In genomic region chr6:136172801-136173190, GRCm38 (mm10) we compare ENCODE assay signal across 7 mouse cellular contexts. TPM values are rescaled to one million over a fixed set of nuclear protein-coding genes. Genes with fewer than 3 reads are reported as not detected.
A peak's percentile ranks its signal among the peaks of the same experiment; 100 is the strongest.
DNase-seq lines count a peak whose midpoint lies in the region; ATAC-seq lines count a peak whose summit lies in the region.

No protein-coding gene starts in this region.

- no peak overlapping the region for H3K9ac ChIP-seq in embryonic facial prominence, embryonic 11.5 days (replicated peaks; ENCODE audit: low read length)
- H3K9ac ChIP-seq in hindbrain, embryonic 15.5 days, result peak overlapping the region; percentile 75
- H3K9ac ChIP-seq in neural tube, embryonic 15.5 days (replicated peaks), result peak overlapping the region; percentile 76

- H3K36me3 ChIP-seq in embryonic facial prominence, embryonic 11.5 days (replicated peaks; ENCODE audit: control insufficient read depth, insufficient read depth, low read depth, low read length), result no peaks in the 10 kb centered on the region
- no peaks in the 10 kb centered on the region for H3K36me3 ChIP-seq in hindbrain, embryonic 15.5 days
- H3K36me3 ChIP-seq in neural tube, embryonic 15.5 days, result no peaks in the 10 kb centered on the region

- ATAC-seq in embryonic facial prominence, embryonic 11.5 days (replicated peaks; ENCODE audit: insufficient number of reproducible peaks, low FRiP score, low TSS enrichment, low read depth), result no peak
- 0 out of 2 replicates have a peak, but pooled peaks have one; percentile 3 for ATAC-seq in hindbrain, embryonic 15.5 days (ENCODE audit: low FRiP score, low read depth)
- no peak; the same call in 1 of the 2 replicates for ATAC-seq in neural tube, embryonic 15.5 days (ENCODE audit: low FRiP score)

- peaks cover 4% of the 10 kb centered on the region; the same call in 1 of the 2 replicates for H3K4me1 ChIP-seq in embryonic facial prominence, embryonic 11.5 days (ENCODE audit: control insufficient read depth, insufficient read depth, low read length)
- H3K4me1 ChIP-seq in hindbrain, embryonic 15.5 days (replicated peaks), result peaks cover 26% of the 10 kb centered on the region
- peaks cover 23% of the 10 kb centered on the region for H3K4me1 ChIP-seq in neural tube, embryonic 15.5 days

- under 1% methylated on average over 15 of the region's 15 CpGs for WGBS in embryonic facial prominence, embryonic 11.5 days
- WGBS in hindbrain, embryonic 15.5 days, result under 1% methylated on average over 15 of the region's 15 CpGs
- WGBS in neural tube, embryonic 15.5 days, result 1% methylated on average over 15 of the region's 15 CpGs

- H3K27ac ChIP-seq in embryonic facial prominence, embryonic 11.5 days (replicated peaks; ENCODE audit: low read depth, low read length), result no peak overlapping the region
- peak overlapping the region; percentile 92 for H3K27ac ChIP-seq in hindbrain, embryonic 15.5 days (replicated peaks)
- H3K27ac ChIP-seq in neural tube, embryonic 15.5 days (replicated peaks), result peak overlapping the region; percentile 95

- H3K27me3 ChIP-seq in embryonic facial prominence, embryonic 11.5 days (ENCODE audit: control insufficient read depth, insufficient read depth, low read length), result peaks cover 33% of the 10 kb centered on the region
- no peaks in the 10 kb centered on the region for H3K27me3 ChIP-seq in hindbrain, embryonic 15.5 days
- H3K27me3 ChIP-seq in neural tube, embryonic 15.5 days (replicated peaks), result no peaks in the 10 kb centered on the region

- peak overlapping the region; percentile 90 for H3K4me2 ChIP-seq in embryonic facial prominence, embryonic 11.5 days (ENCODE audit: low read depth, low read length)
- H3K4me2 ChIP-seq in hindbrain, embryonic 15.5 days, result peak overlapping the region; percentile 68
- H3K4me2 ChIP-seq in neural tube, embryonic 15.5 days, result peak overlapping the region; percentile 69

- H3K9me3 ChIP-seq in embryonic facial prominence, embryonic 11.5 days (replicated peaks; ENCODE audit: control insufficient read depth, low read length), result no peaks in the 10 kb centered on the region
- H3K9me3 ChIP-seq in hindbrain, embryonic 15.5 days, result no peaks in the 10 kb centered on the region
- H3K9me3 ChIP-seq in neural tube, embryonic 15.5 days (replicated peaks), result no peaks in the 10 kb centered on the region

- peak overlapping the region; percentile 42 for H3K4me3 ChIP-seq in embryonic facial prominence, embryonic 11.5 days (ENCODE audit: low read depth, low read length)
- H3K4me3 ChIP-seq in hindbrain, embryonic 15.5 days, result peak overlapping the region; percentile 55
- H3K4me3 ChIP-seq in neural tube, embryonic 15.5 days (replicated peaks), result peak overlapping the region; percentile 62

- DNase-seq in layer of hippocampus, postnatal 10 days (ENCODE audit: low spot score in 2 of 2), result peak; percentile 57 to 63
- DNase-seq in layer of hippocampus, adult 8-10 months (ENCODE audit: low spot score in 2 of 2), result no peak
- DNase-seq in embryonic facial prominence, embryonic 11.5 days (ENCODE audit: low spot score), result peak; percentile 14
- no peak for DNase-seq in layer of hippocampus, adult 11-12 months (ENCODE audit: low spot score)
- DNase-seq in right cerebral cortex, postnatal 4 days, result no peak

RNA-seq across cellular contexts. Expression of gene Grin2b, which starts 0.5 kb away (rescaled TPM):
- 100 to 1,000 TPM; 341 to 375 TPM for total RNA-seq in layer of hippocampus, postnatal 10 days (2021)
- 100 to 1,000 TPM; 262 to 321 (median 293) TPM for total RNA-seq in layer of hippocampus, adult 8-10 months (2022)
- 0.36 and 0.45 TPM in 2 replicates for polyA plus RNA-seq in embryonic facial prominence, embryonic 11.5 days (2014; fragmentation: Nextera tagmentation; extraction: Ambion mirVana)
- polyA plus RNA-seq in hindbrain, embryonic 15.5 days (2015; fragmentation: Nextera tagmentation; extraction: Ambion mirVana), result 51.0 and 62.4 TPM in 2 replicates
- polyA plus RNA-seq in neural tube, embryonic 15.5 days (2015; fragmentation: Nextera tagmentation; extraction: Ambion mirVana), result 63.0 and 82.8 TPM in 2 replicates

Comparison
In these comparisons a context has a peak if more than half of its experiments do, and no peak if none do; other contexts are left out.
1. DNase-seq: peak in layer of hippocampus, postnatal 10 days (2 of 2) and embryonic facial prominence, embryonic 11.5 days (single experiment); none in layer of hippocampus, adult 8-10 months (0 of 2), layer of hippocampus, adult 11-12 months (single experiment) and right cerebral cortex, postnatal 4 days (single experiment).
2. RNA of gene Grin2b, which starts 0.5 kb away (polyA plus RNA-seq): 63.0 to 82.8 TPM in neural tube, embryonic 15.5 days and 51.0 to 62.4 TPM in hindbrain, embryonic 15.5 days; 0.36 to 0.45 TPM in embryonic facial prominence, embryonic 11.5 days; every median in the first group is over 10 times any median in the second.
3. Peak in every context shown above with its lines, with median percentiles within 50 percentile points of each other: H3K4me2 ChIP-seq and H3K4me3 ChIP-seq.